8 mouse cellular contexts compared by ENCODE assay signal in genomic region chr9:115049981-115050720, GRCm38 (mm10).
DNase-seq lines count a peak whose midpoint lies in the region; ATAC-seq and TF ChIP-seq lines count a peak whose summit lies in the region.

No protein-coding gene starts in this region.

- intact Hi-C loops in heart, postnatal 25 days (cut with DNase I) = no loop called here
- intact Hi-C loops in left cerebral cortex, postnatal 36 days (cut with DNase I) = no loop called here

- H3K4me2 ChIP-seq in midbrain, postnatal 0 days (ENCODE audit: low read depth, low read length, poor library complexity, severe bottlenecking) = no peak overlapping the region
- no peak overlapping the region for H3K4me2 ChIP-seq in midbrain, embryonic 13.5 days (replicated peaks)
- no peak overlapping the region for H3K4me2 ChIP-seq in hindbrain, embryonic 16.5 days (ENCODE audit: low read length)

- no peak overlapping the region for H3K27ac ChIP-seq in midbrain, postnatal 0 days (ENCODE audit: low read depth, low read length)
- no peak overlapping the region for H3K27ac ChIP-seq in midbrain, embryonic 13.5 days
- H3K27ac ChIP-seq in hindbrain, embryonic 16.5 days (ENCODE audit: low read depth, low read length) = no peak overlapping the region

- no peaks in the 10 kb centered on the region for H3K4me1 ChIP-seq in midbrain, postnatal 0 days (ENCODE audit: insufficient read depth, low read length)
- H3K4me1 ChIP-seq in midbrain, embryonic 13.5 days (replicated peaks) = peaks cover 23% of the 10 kb centered on the region
- peaks cover 8% of the 10 kb centered on the region for H3K4me1 ChIP-seq in hindbrain, embryonic 16.5 days (ENCODE audit: control insufficient read depth, insufficient read depth, low read depth, low read length)

- TF ChIP-seq CTCF in midbrain, postnatal 0 days (IDR thresholded peaks at IDR 0.05) = no peak

- peak; percentile 42 for DNase-seq in midbrain, postnatal 0 days (ENCODE audit: low spot score)
- DNase-seq in brain, adult 2 months (ENCODE audit: low read depth, low spot score) = peak; percentile 50
- peak; percentile 28 for DNase-seq in heart, postnatal 25 days (ENCODE audit: low spot score)
- DNase-seq in skeletal muscle tissue, adult 2 months (ENCODE audit: low read depth, low spot score) = peak; percentile 51
- no peak for DNase-seq in embryo, embryonic 10 days (ENCODE audit: low spot score)
- DNase-seq in left cerebral cortex, postnatal 36 days (ENCODE audit: low spot score in 2 of 2) = no peak

- ATAC-seq in midbrain, postnatal 0 days (ENCODE audit: low FRiP score) = no peak
- ATAC-seq in midbrain, embryonic 13.5 days = no peak
- ATAC-seq in hindbrain, embryonic 16.5 days = no peak

- no peaks in the 10 kb centered on the region for H3K36me3 ChIP-seq in midbrain, postnatal 0 days (ENCODE audit: insufficient read depth, low read length)
- no peaks in the 10 kb centered on the region for H3K36me3 ChIP-seq in midbrain, embryonic 13.5 days
- H3K36me3 ChIP-seq in hindbrain, embryonic 16.5 days (ENCODE audit: control insufficient read depth, insufficient read depth, low read length) = no peaks in the 10 kb centered on the region

- H3K27me3 ChIP-seq in midbrain, postnatal 0 days (ENCODE audit: insufficient read depth, low read length) = no peaks in the 10 kb centered on the region
- H3K27me3 ChIP-seq in midbrain, embryonic 13.5 days = no peaks in the 10 kb centered on the region
- no peaks in the 10 kb centered on the region for H3K27me3 ChIP-seq in hindbrain, embryonic 16.5 days (replicated peaks; ENCODE audit: control insufficient read depth, insufficient read depth, low read length)

- H3K9me3 ChIP-seq in midbrain, postnatal 0 days (ENCODE audit: low read length) = no peaks in the 10 kb centered on the region
- H3K9me3 ChIP-seq in midbrain, embryonic 13.5 days = no peaks in the 10 kb centered on the region
- H3K9me3 ChIP-seq in hindbrain, embryonic 16.5 days (ENCODE audit: control insufficient read depth, low read length) = no peaks in the 10 kb centered on the region

- 80% methylated on average over 13 of the region's 13 CpGs for WGBS in midbrain, postnatal 0 days
- WGBS in midbrain, embryonic 13.5 days = 80% methylated on average over 13 of the region's 13 CpGs
- WGBS in hindbrain, embryonic 16.5 days = 71% methylated on average over 13 of the region's 13 CpGs

- no peak overlapping the region for H3K4me3 ChIP-seq in midbrain, postnatal 0 days (ENCODE audit: low read depth, low read length)
- H3K4me3 ChIP-seq in midbrain, embryonic 13.5 days (replicated peaks) = no peak overlapping the region
- H3K4me3 ChIP-seq in hindbrain, embryonic 16.5 days (ENCODE audit: low read length) = no peak overlapping the region

- no peak overlapping the region for H3K9ac ChIP-seq in midbrain, postnatal 0 days (replicated peaks; ENCODE audit: low read length, poor library complexity, severe bottlenecking)
- H3K9ac ChIP-seq in midbrain, embryonic 13.5 days (replicated peaks) = no peak overlapping the region
- H3K9ac ChIP-seq in hindbrain, embryonic 16.5 days (ENCODE audit: low read depth, low read length) = no peak overlapping the region

Comparison
In these comparisons a context has a peak if more than half of its experiments do, and no peak if none do; other contexts are left out.
1. DNase-seq: peak in midbrain, postnatal 0 days (single experiment), brain, adult 2 months (single experiment), heart, postnatal 25 days (single experiment) and skeletal muscle tissue, adult 2 months (single experiment); none in embryo, embryonic 10 days (single experiment) and left cerebral cortex, postnatal 36 days (0 of 2).